14 mouse cellular contexts compared by ENCODE assay signal in genomic region chr2:27044166-27044565, GRCm38 (mm10). TPM values are rescaled to one million over a fixed set of nuclear protein-coding genes. Genes with fewer than 3 reads are reported as not detected.
DNase-seq lines count a peak whose midpoint lies in the region; ATAC-seq and TF ChIP-seq lines count a peak whose summit lies in the region.
"Had no signal": no experiment of that assay in that cellular context is flagged by ENCODE, and none has a peak within 500 bp of the region (broad histone marks: within the 10 kb centered on the region; RNA-seq: fewer than 3 reads in every experiment).

No protein-coding gene starts in this region.

- no peak for DNase-seq in heart, embryonic 10.5 days (ENCODE audit: low spot score)
- DNase-seq in lung, postnatal 0 days (ENCODE audit: low spot score): peak; percentile 46
- DNase-seq in lung, adult 2 months: no peak
- DNase-seq in gastrocnemius, postnatal 25 days: peak; percentile 70
- no peak for DNase-seq in cerebellum, postnatal 25 days

- peaks cover 21% of the 10 kb centered on the region for H3K4me1 ChIP-seq in heart, embryonic 10.5 days
- H3K4me1 ChIP-seq in heart, embryonic 11.5 days (ENCODE audit: control insufficient read depth, insufficient read depth, low read length): no peaks in the 10 kb centered on the region
- H3K4me1 ChIP-seq in lung, postnatal 0 days (ENCODE audit: insufficient read depth, low read depth, low read length): no peaks in the 10 kb centered on the region
- no peaks in the 10 kb centered on the region for H3K4me1 ChIP-seq in lung, adult 2 months (ENCODE audit: control insufficient read depth, insufficient read depth, low read length)
- H3K4me1 ChIP-seq in stomach, embryonic 16.5 days (ENCODE audit: control insufficient read depth, insufficient read depth, low read length): no peaks in the 10 kb centered on the region; the same call in 1 of the 2 replicates
- H3K4me1 ChIP-seq: forebrain, embryonic 15.5 days; midbrain, embryonic 12.5 days had no signal

- no peaks in the 10 kb centered on the region for H3K9me3 ChIP-seq in heart, embryonic 10.5 days
- H3K9me3 ChIP-seq in heart, embryonic 11.5 days (replicated peaks; ENCODE audit: control insufficient read depth, low read length): no peaks in the 10 kb centered on the region
- H3K9me3 ChIP-seq in lung, postnatal 0 days (ENCODE audit: low read length): no peaks in the 10 kb centered on the region
- H3K9me3 ChIP-seq in stomach, embryonic 16.5 days (replicated peaks; ENCODE audit: control insufficient read depth, low read length): no peaks in the 10 kb centered on the region
- H3K9me3 ChIP-seq: forebrain, embryonic 15.5 days; hindbrain, embryonic 15.5 days; midbrain, embryonic 12.5 days had no signal

- no peak for TF ChIP-seq POLR2A in lung, adult 2 months (IDR thresholded peaks at IDR 0.05; ENCODE audit: borderline replicate concordance, extremely low read depth, low read depth, low read length)

- peaks cover 34% of the 10 kb centered on the region for H3K27me3 ChIP-seq in heart, embryonic 10.5 days (ENCODE audit: insufficient read depth, poor library complexity, severe bottlenecking)
- no peaks in the 10 kb centered on the region; the same call in 1 of the 2 replicates for H3K27me3 ChIP-seq in heart, embryonic 11.5 days (ENCODE audit: control insufficient read depth, insufficient read depth, low read length)
- no peaks in the 10 kb centered on the region for H3K27me3 ChIP-seq in lung, postnatal 0 days (replicated peaks; ENCODE audit: insufficient read depth, low read length)
- no peaks in the 10 kb centered on the region for H3K27me3 ChIP-seq in stomach, embryonic 16.5 days (ENCODE audit: control insufficient read depth, insufficient read depth, low read length)
- H3K27me3 ChIP-seq: forebrain, embryonic 15.5 days; hindbrain, embryonic 15.5 days had no signal

- TF ChIP-seq EP300 in lung, postnatal 0 days (IDR thresholded peaks at IDR 0.05): no peak

- H3K9ac ChIP-seq in heart, embryonic 11.5 days (ENCODE audit: low read depth, low read length): no peak overlapping the region
- H3K9ac ChIP-seq in lung, postnatal 0 days (replicated peaks; ENCODE audit: low read depth): no peak overlapping the region
- peak overlapping the region; percentile 25; the same call in 1 of the 2 replicates for H3K9ac ChIP-seq in stomach, embryonic 16.5 days (ENCODE audit: low read length)
- H3K9ac ChIP-seq: forebrain, embryonic 15.5 days; hindbrain, embryonic 15.5 days; midbrain, embryonic 12.5 days had no signal

- WGBS in heart, embryonic 10.5 days: 72% methylated on average over 4 of the region's 4 CpGs
- WGBS in heart, embryonic 11.5 days (ENCODE audit: insufficient replicate concordance): 66% methylated on average over 4 of the region's 4 CpGs
- 52% methylated on average over 4 of the region's 4 CpGs for WGBS in lung, postnatal 0 days
- 53% methylated on average over 4 of the region's 4 CpGs for WGBS in lung, adult 2 months
- 77% methylated on average over 4 of the region's 4 CpGs for WGBS in stomach, embryonic 16.5 days

- H3K4me3 ChIP-seq in heart, embryonic 10.5 days: no peak overlapping the region
- no peak overlapping the region for H3K4me3 ChIP-seq in heart, embryonic 11.5 days (ENCODE audit: low read depth, low read length)
- H3K4me3 ChIP-seq in lung, postnatal 0 days (ENCODE audit: low read depth, low read length): no peak overlapping the region
- H3K4me3 ChIP-seq in lung, adult 2 months (replicated peaks; ENCODE audit: extremely low read depth, low read depth, low read length): no peak overlapping the region
- no peak overlapping the region for H3K4me3 ChIP-seq in stomach, embryonic 16.5 days (replicated peaks; ENCODE audit: low read length)
- H3K4me3 ChIP-seq: forebrain, embryonic 15.5 days; hindbrain, embryonic 15.5 days; midbrain, embryonic 12.5 days; myocyte had no signal

- no peak overlapping the region for H3K4me2 ChIP-seq in heart, embryonic 11.5 days
- no peak overlapping the region for H3K4me2 ChIP-seq in lung, postnatal 0 days (replicated peaks; ENCODE audit: low read depth, low read length)
- H3K4me2 ChIP-seq in stomach, embryonic 16.5 days (ENCODE audit: low read depth, low read length): no peak overlapping the region
- H3K4me2 ChIP-seq: forebrain, embryonic 15.5 days; hindbrain, embryonic 15.5 days; liver, embryonic 11.5 days; midbrain, embryonic 12.5 days had no signal

- H3K27ac ChIP-seq in heart, embryonic 10.5 days: 0 out of 2 replicates have a peak overlapping the region, but pooled peaks have one; percentile 29
- no peak overlapping the region for H3K27ac ChIP-seq in heart, embryonic 11.5 days (ENCODE audit: low read depth, low read length)
- peak overlapping the region; percentile 38; the same call in 1 of the 2 replicates for H3K27ac ChIP-seq in lung, postnatal 0 days (ENCODE audit: low read length)
- no peak overlapping the region for H3K27ac ChIP-seq in stomach, embryonic 16.5 days (ENCODE audit: low read length)
- H3K27ac ChIP-seq: forebrain, embryonic 15.5 days; hindbrain, embryonic 15.5 days; midbrain, embryonic 12.5 days had no signal

- no peaks in the 10 kb centered on the region for H3K36me3 ChIP-seq in heart, embryonic 10.5 days
- H3K36me3 ChIP-seq in heart, embryonic 11.5 days (ENCODE audit: control insufficient read depth, insufficient read depth, low read length): no peaks in the 10 kb centered on the region
- H3K36me3 ChIP-seq in lung, postnatal 0 days (ENCODE audit: insufficient read depth, low read length): no peaks in the 10 kb centered on the region
- H3K36me3 ChIP-seq in stomach, embryonic 16.5 days (ENCODE audit: control insufficient read depth, insufficient read depth, low read length): no peaks in the 10 kb centered on the region
- H3K36me3 ChIP-seq: forebrain, embryonic 15.5 days; hindbrain, embryonic 15.5 days; midbrain, embryonic 12.5 days had no signal

- ATAC-seq in heart, embryonic 11.5 days (replicated peaks; ENCODE audit: insufficient number of reproducible peaks, low FRiP score, low TSS enrichment): no peak
- peak; percentile 6; the same call in 1 of the 2 replicates for ATAC-seq in lung, postnatal 0 days
- no peak for ATAC-seq in stomach, embryonic 16.5 days (ENCODE audit: insufficient read depth, low FRiP score)

- no peak for TF ChIP-seq CTCF in lung, postnatal 0 days (IDR thresholded peaks at IDR 0.05)
- TF ChIP-seq CTCF in lung, adult 2 months (IDR thresholded peaks at IDR 0.05; ENCODE audit: insufficient read depth, low read length): no peak

RNA-seq across cellular contexts. Expression of gene Slc2a6, which starts 16.4 kb away (rescaled TPM):
- 0.34 and 0.49 TPM in 2 replicates for polyA plus RNA-seq in heart, embryonic 10.5 days (2016; fragmentation: Nextera tagmentation; extraction: Ambion mirVana)
- 0.30 TPM in 1 of 2 replicates, not detected in the other for polyA plus RNA-seq in heart, embryonic 11.5 days (2014; fragmentation: Nextera tagmentation; extraction: Ambion mirVana)
- polyA plus RNA-seq in lung, postnatal 0 days (2015; fragmentation: Nextera tagmentation; extraction: Ambion mirVana): 1.1 and 1.3 TPM in 2 replicates
- 6.2 and 9.5 TPM in 2 replicates for polyA plus RNA-seq in lung, adult 2 months (2012; rRNA removed)
- under 1 TPM; 0.10 to 0.16 TPM for total RNA-seq in gastrocnemius, postnatal 25 days (2021)
- polyA plus RNA-seq in stomach, embryonic 16.5 days (2015; fragmentation: Nextera tagmentation; extraction: Ambion mirVana): 0.77 and 1.2 TPM in 2 replicates

RNA-seq across cellular contexts. Expression of gene Mymk, which starts 27.8 kb away (rescaled TPM):
- polyA plus RNA-seq in heart, embryonic 10.5 days (2016; fragmentation: Nextera tagmentation; extraction: Ambion mirVana): 0.09 TPM in 1 of 2 replicates, not detected in the other
- 0.15 and 0.23 TPM in 2 replicates for polyA plus RNA-seq in heart, embryonic 11.5 days (2014; fragmentation: Nextera tagmentation; extraction: Ambion mirVana)
- polyA plus RNA-seq in lung, postnatal 0 days (2015; fragmentation: Nextera tagmentation; extraction: Ambion mirVana): 0.36 and 0.76 TPM in 2 replicates
- polyA plus RNA-seq in lung, adult 2 months (2012; rRNA removed): 0.19 and 0.32 TPM in 2 replicates
- 10 to 100 TPM in 1 of 2 experiments, 1 to 10 TPM in 1; 4.8 to 14.4 TPM for total RNA-seq in gastrocnemius, postnatal 25 days (2021)
- 0.60 and 9.8 TPM in 2 replicates for polyA plus RNA-seq in stomach, embryonic 16.5 days (2015; fragmentation: Nextera tagmentation; extraction: Ambion mirVana)
- total RNA-seq: adrenal gland, postnatal 14 days; ES-E14 had no signal

RNA-seq across cellular contexts. Expression of gene Cacfd1, which starts 34.4 kb away (rescaled TPM):
- polyA plus RNA-seq in heart, embryonic 10.5 days (2016; fragmentation: Nextera tagmentation; extraction: Ambion mirVana): 48.3 and 54.5 TPM in 2 replicates
- polyA plus RNA-seq in heart, embryonic 11.5 days (2014; fragmentation: Nextera tagmentation; extraction: Ambion mirVana): 37.4 and 46.4 TPM in 2 replicates
- 39.9 and 42.1 TPM in 2 replicates for polyA plus RNA-seq in lung, postnatal 0 days (2015; fragmentation: Nextera tagmentation; extraction: Ambion mirVana)
- polyA plus RNA-seq in lung, adult 2 months (2012; rRNA removed): 43.7 and 49.2 TPM in 2 replicates
- total RNA-seq in gastrocnemius, postnatal 25 days (2021): 10 to 100 TPM; 27.9 to 30.2 TPM
- 60.7 and 63.4 TPM in 2 replicates for polyA plus RNA-seq in stomach, embryonic 16.5 days (2015; fragmentation: Nextera tagmentation; extraction: Ambion mirVana)

RNA-seq across cellular contexts. Expression of gene Adamtsl2, which starts 35.0 kb away (rescaled TPM):
- polyA plus RNA-seq in heart, embryonic 10.5 days (2016; fragmentation: Nextera tagmentation; extraction: Ambion mirVana): 9.7 and 13.5 TPM in 2 replicates
- 9.0 and 14.2 TPM in 2 replicates for polyA plus RNA-seq in heart, embryonic 11.5 days (2014; fragmentation: Nextera tagmentation; extraction: Ambion mirVana)
- polyA plus RNA-seq in lung, postnatal 0 days (2015; fragmentation: Nextera tagmentation; extraction: Ambion mirVana): 50.6 and 52.3 TPM in 2 replicates
- 50.7 and 73.0 TPM in 2 replicates for polyA plus RNA-seq in lung, adult 2 months (2012; rRNA removed)
- 1 to 10 TPM; 8.2 to 8.7 TPM for total RNA-seq in gastrocnemius, postnatal 25 days (2021)
- 3.6 and 4.0 TPM in 2 replicates for polyA plus RNA-seq in stomach, embryonic 16.5 days (2015; fragmentation: Nextera tagmentation; extraction: Ambion mirVana)

Comparison
In these comparisons a context has a peak if more than half of its experiments do, and no peak if none do; other contexts are left out.
1. DNase-seq: peak in lung, postnatal 0 days (single experiment) and gastrocnemius, postnatal 25 days (single experiment); none in heart, embryonic 10.5 days (single experiment), lung, adult 2 months (single experiment) and cerebellum, postnatal 25 days (0 of 2).
2. H3K27ac ChIP-seq: peak in heart, embryonic 10.5 days (single experiment) and lung, postnatal 0 days (single experiment); none in heart, embryonic 11.5 days (single experiment) and stomach, embryonic 16.5 days (single experiment).